Mouse (Mus musculus) MEL (cell line): Measurements from ENCODE around the gene Kcnn3. TPM values are rescaled to one million over a fixed set of nuclear protein-coding genes. Genes with fewer than 3 reads are reported as not detected.

Experiments
- DNase-seq: peaks from one replicate; pipeline ENCODE4 v3.0.0; 2011; ENCODE audit warnings: low read depth, low spot score
- H3K27ac ChIP-seq: 2 replicates; pipeline ENCODE4 v1.5.1; 2012; ENCODE audit warnings: low read depth, mild to moderate bottlenecking, control low read depth, low read length, moderate library complexity; ENCODE audit not compliant: control insufficient read depth
- H3K27me3 ChIP-seq, 2 experiments: fragments of 150-350 bp in 1 of 2; sonication (generic) in 1 of 2; 2 replicates each; pipeline ENCODE4 v1.6.1; 2012; ENCODE audit warnings: low read length in 2 of 2, mild to moderate bottlenecking in 2 of 2, improper control_type of control experiment in 1 of 2, moderate library complexity in 1 of 2; ENCODE audit not compliant: insufficient read depth in 2 of 2, control insufficient read depth in 1 of 2
- H3K36me3 ChIP-seq, 2 experiments: 2 replicates each; pipeline ENCODE4 v1.6.1; 2012 to 2014; ENCODE audit warnings: low read length in 2 of 2, improper control_type of control experiment in 1 of 2, inconsistent platforms in 1 of 2, mild to moderate bottlenecking in 1 of 2; ENCODE audit not compliant: insufficient read depth in 2 of 2, control insufficient read depth in 1 of 2
- H3K4me1 ChIP-seq, 2 experiments: fragments of 150-350 bp in 1 of 2; sonication (generic) in 1 of 2; 2 replicates each; pipeline ENCODE4 v1.6.1; 2012; ENCODE audit warnings: low read length in 2 of 2, improper control_type of control experiment in 1 of 2, mild to moderate bottlenecking in 1 of 2; ENCODE audit not compliant: insufficient read depth in 2 of 2, control insufficient read depth in 1 of 2
- H3K4me3 ChIP-seq, 2 experiments: fragments of 150-350 bp in 1 of 2; sonication (generic) in 1 of 2; 2 replicates each; pipeline ENCODE4 v1.5.1; 2012; ENCODE audit warnings: low read depth in 2 of 2, low read length in 2 of 2, mild to moderate bottlenecking in 2 of 2, moderate library complexity in 2 of 2, control low read depth in 1 of 2, improper control_type of control experiment in 1 of 2; ENCODE audit not compliant: control insufficient read depth in 1 of 2, insufficient read depth in 1 of 2
- H3K79me2 ChIP-seq: 2 replicates; pipeline ENCODE4 v1.6.1; 2012; ENCODE audit warnings: mild to moderate bottlenecking, low read length, moderate library complexity; ENCODE audit not compliant: control insufficient read depth, poor library complexity, insufficient read depth
- H3K9ac ChIP-seq: 2 replicates; pipeline ENCODE4 v1.6.1; 2012; ENCODE audit warnings: low read depth, mild to moderate bottlenecking, control low read depth, low read length, moderate library complexity; ENCODE audit not compliant: control insufficient read depth, poor library complexity, severe bottlenecking
- H3K9me3 ChIP-seq: fragments of 150-350 bp; sonication (generic); replicated peaks from 2 replicates; pipeline ENCODE4 v1.6.1; 2012; ENCODE audit warnings: mild to moderate bottlenecking, low read length, improper control_type of control experiment, moderate library complexity; ENCODE audit not compliant: insufficient read depth
- CHD2 ChIP-seq: IDR thresholded peaks from 2 replicates; pipeline ENCODE4 v1.6.1; 2011; ENCODE audit warnings: low read length, improper control_type of control experiment
- CTCF ChIP-seq, 3 experiments: IDR thresholded peaks in 2 of 3; conservative IDR thresholded peaks in 1 of 3; 2 replicates each; pipeline ENCODE4 v1.5.1; 2011 to 2012; ENCODE audit warnings: low read length in 3 of 3, low read depth in 2 of 3, mild to moderate bottlenecking in 2 of 3, improper control_type of control experiment in 1 of 3, inconsistent platforms in 1 of 3, mixed read lengths in 1 of 3, moderate library complexity in 1 of 3; ENCODE audit not compliant: control insufficient read depth in 1 of 3, insufficient read depth in 1 of 3, poor library complexity in 1 of 3, severe bottlenecking in 1 of 3
- EP300 ChIP-seq, 2 experiments: IDR thresholded peaks; 2 replicates each; pipeline ENCODE4 v1.6.1; 2011; ENCODE audit warnings: improper control_type of control experiment in 2 of 2, low read length in 2 of 2, low read depth in 1 of 2, mild to moderate bottlenecking in 1 of 2
- ETS1 ChIP-seq: IDR thresholded peaks from 2 replicates; pipeline ENCODE4 v1.6.1; 2012; ENCODE audit warnings: low read depth, mild to moderate bottlenecking, inconsistent platforms, low read length, improper control_type of control experiment, moderate library complexity
- GATA1 ChIP-seq: IDR thresholded peaks from 2 replicates; pipeline ENCODE4 v1.6.1; 2011; ENCODE audit warnings: low read depth, low read length, improper control_type of control experiment
- HCFC1 ChIP-seq: IDR thresholded peaks from 2 replicates; pipeline ENCODE4 v1.6.1; 2012; ENCODE audit warnings: low read depth, mild to moderate bottlenecking, inconsistent platforms, low read length, improper control_type of control experiment, moderate library complexity
- KAT2A ChIP-seq: conservative IDR thresholded peaks from 2 replicates; pipeline ENCODE4 v1.6.1; 2012; ENCODE audit warnings: low read depth, low read length, improper control_type of control experiment, inconsistent platforms
- MAFK ChIP-seq: IDR thresholded peaks from 2 replicates; pipeline ENCODE4 v1.6.1; 2011; ENCODE audit warnings: low read depth, mild to moderate bottlenecking, low read length, improper control_type of control experiment, borderline replicate concordance
- MAX ChIP-seq: IDR thresholded peaks from 2 replicates; pipeline ENCODE4 v1.6.1; 2011; ENCODE audit warnings: low read length, improper control_type of control experiment
- MAZ ChIP-seq: IDR thresholded peaks from 2 replicates; pipeline ENCODE4 v1.6.1; 2012; ENCODE audit warnings: low read depth, mild to moderate bottlenecking, inconsistent platforms, low read length, improper control_type of control experiment
- MXI1 ChIP-seq: IDR thresholded peaks from 2 replicates; pipeline ENCODE4 v1.6.1; 2011; ENCODE audit warnings: mild to moderate bottlenecking, low read depth, low read length, improper control_type of control experiment
- MYC ChIP-seq: IDR thresholded peaks from 2 replicates; pipeline ENCODE4 v1.6.1; 2011; ENCODE audit warnings: low read depth, mild to moderate bottlenecking, low read length, improper control_type of control experiment, moderate library complexity
- NELFE ChIP-seq: IDR thresholded peaks from 2 replicates; pipeline ENCODE4 v1.6.1; 2011; ENCODE audit warnings: low read depth, low read length, improper control_type of control experiment
- NRF1 ChIP-seq: IDR thresholded peaks from 2 replicates; pipeline ENCODE4 v1.6.1; 2014; ENCODE audit warnings: low read depth, mild to moderate bottlenecking, inconsistent platforms, low read length, improper control_type of control experiment, moderate library complexity; ENCODE audit not compliant: poor library complexity, insufficient read depth, severe bottlenecking
- POLR2A ChIP-seq, 2 experiments: IDR thresholded peaks; 2 replicates each; pipeline ENCODE4 v1.6.1; 2011 to 2012; ENCODE audit warnings: low read length in 2 of 2, mild to moderate bottlenecking in 2 of 2, control low read depth in 1 of 2, improper control_type of control experiment in 1 of 2, low read depth in 1 of 2, moderate library complexity in 1 of 2; ENCODE audit not compliant: control insufficient read depth in 1 of 2, insufficient read depth in 1 of 2, poor library complexity in 1 of 2
- POLR2AphosphoS5 ChIP-seq: IDR thresholded peaks from 2 replicates; pipeline ENCODE4 v1.6.1; 2012; ENCODE audit warnings: low read depth, borderline replicate concordance, mild to moderate bottlenecking, inconsistent platforms, low read length, moderate library complexity, mixed read lengths
- SIN3A ChIP-seq: IDR thresholded peaks from 2 replicates; pipeline ENCODE4 v1.6.1; 2012; ENCODE audit warnings: low read length, improper control_type of control experiment, inconsistent platforms
- SMC3 ChIP-seq: IDR thresholded peaks from 2 replicates; pipeline ENCODE4 v1.6.1; 2011; ENCODE audit warnings: low read depth, low read length, improper control_type of control experiment
- TAL1 ChIP-seq: IDR thresholded peaks from 2 replicates; pipeline ENCODE4 v1.6.1; 2012; ENCODE audit warnings: mild to moderate bottlenecking, inconsistent platforms, low read length, moderate library complexity, mixed read lengths
- TBP ChIP-seq: IDR thresholded peaks from 2 replicates; pipeline ENCODE4 v1.8.0; 2011; ENCODE audit warnings: low read depth, low read length, improper control_type of control experiment
- ZKSCAN1 ChIP-seq: IDR thresholded peaks from 2 replicates; pipeline ENCODE4 v1.6.1; 2012; ENCODE audit warnings: low read depth, mild to moderate bottlenecking, inconsistent platforms, low read length, improper control_type of control experiment, moderate library complexity
- ZMIZ1 ChIP-seq: IDR thresholded peaks from 2 replicates; pipeline ENCODE4 v1.6.1; 2012; ENCODE audit warnings: low read depth, mild to moderate bottlenecking, inconsistent platforms, low read length, improper control_type of control experiment, moderate library complexity
- polyA plus RNA-seq, 2 experiments: library from polyadenylated mRNA; stranded (reverse) in 1 of 2; unstranded in 1 of 2; fragments of >175 nt in 1 of 2; fragments of >200 nt in 1 of 2; gene quantifications; 2 replicates each; pipeline versions ENCODE4 v1.2.1 to v1.2.4; 2012; ENCODE audit warnings: low replicate concordance in 2 of 2, low read depth in 1 of 2; ENCODE audit not compliant: insufficient read length in 2 of 2, insufficient read depth in 1 of 2, missing spikeins in 1 of 2
- total RNA-seq: library from RNA; depleted of rRNA; stranded (reverse); fragments of 300-350 nt; gene quantifications from 2 replicates; pipeline ENCODE4 v1.2.3, GENCODE M21; 2012

Gene Kcnn3
- total and polyA plus RNA-seq, 3 experiments: 0.04 TPM; not detected in 2

DNA sequence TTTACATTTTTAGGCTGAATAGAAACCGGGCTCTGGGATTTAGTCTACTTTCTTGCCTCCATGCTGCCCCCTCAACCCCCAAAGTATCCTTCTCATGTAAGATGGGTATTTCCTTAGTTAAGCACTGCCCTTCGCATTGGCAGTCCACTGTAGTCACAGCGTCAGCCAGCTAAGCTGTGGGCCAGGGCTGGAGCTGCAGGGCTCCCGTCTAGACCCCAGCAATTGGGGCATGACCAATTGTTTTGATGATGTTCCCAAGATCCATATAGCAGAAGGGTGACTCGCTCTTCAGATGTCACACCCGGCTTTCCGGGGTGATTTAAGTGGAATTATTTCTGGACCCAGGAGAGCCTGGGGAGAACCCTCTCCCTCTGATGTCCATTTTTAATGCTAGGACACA lies 129.9 kb downstream of the Kcnn3 start:
- Histone ChIP-seq H3K27ac (no peak overlapping the region), H3K4me1 (no peaks in the 10 kb centered on the region), H3K79me2 (no peaks in the 10 kb centered on the region), H3K4me3 (no peak overlapping the region), H3K27me3 (peaks cover 21 to 38% of the 10 kb centered on the region in 2 experiments), H3K9me3 (no peaks in the 10 kb centered on the region), H3K9ac (no peak overlapping the region), H3K36me3 (no peaks in the 10 kb centered on the region)
- DNase-seq: no peak
- no peak for TF ChIP-seq MAFK
- no peak for TF ChIP-seq ZMIZ1
- no peak for TF ChIP-seq TAL1
- TF ChIP-seq MXI1: no peak
- no peak for TF ChIP-seq CHD2
- TF ChIP-seq EP300 (IDR thresholded peaks at IDR 0.05; ENCODE audit: low read depth in 1 of 2, low read length in 2 of 2): no peak
- no peak for TF ChIP-seq SMC3
- no peak for TF ChIP-seq ETS1
- TF ChIP-seq SIN3A: no peak
- TF ChIP-seq CTCF (IDR thresholded peaks at IDR 0.05 in 2 of 3, conservative IDR thresholded peaks at IDR 0.05 in 1 of 3; ENCODE audit: control insufficient read depth in 1 of 3, insufficient read depth in 1 of 3, low read depth in 2 of 3, low read length in 3 of 3, poor library complexity in 1 of 3, severe bottlenecking in 1 of 3): no peak

- H3K4me1 ChIP-seq: no peaks in the 10 kb centered on the region
- DNase-seq: no peak
- H3K79me2 ChIP-seq: no peaks in the 10 kb centered on the region
- no peak overlapping the region for H3K4me3 ChIP-seq
- H3K27me3 ChIP-seq: peaks cover 35 to 37% of the 10 kb centered on the region in 2 experiments
- no peak overlapping the region for H3K9ac ChIP-seq
- H3K9me3 ChIP-seq: no peaks in the 10 kb centered on the region
- TF ChIP-seq TBP (no peak), NRF1 (no peak), MAZ (no peak), ETS1 (no peak), MYC (no peak)
- no peak overlapping the region for H3K27ac ChIP-seq
- H3K36me3 ChIP-seq: no peaks in the 10 kb centered on the region
Measured at GRCm38 (mm10) chr3:89653231-89653954, 133.4 kb downstream of the Kcnn3 start.

DNA sequence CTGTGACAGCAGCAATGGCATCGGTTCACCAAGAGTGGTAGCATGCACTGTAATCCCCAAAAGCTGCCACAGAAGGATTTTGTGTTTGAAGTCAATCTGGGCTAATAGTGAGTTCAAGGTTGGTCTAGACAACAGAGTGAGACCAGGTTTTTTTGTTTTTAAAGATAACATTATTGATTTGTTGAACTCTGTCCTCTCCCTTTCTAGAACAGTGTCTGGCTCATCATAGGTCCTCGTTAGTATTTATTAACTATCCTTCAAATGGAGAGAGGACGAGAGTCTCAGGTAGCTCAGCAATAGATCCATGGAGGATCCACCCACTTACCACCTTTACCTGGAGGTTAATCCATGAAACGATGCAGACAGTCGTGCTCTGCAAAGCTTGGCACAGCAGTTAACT lies 137.1 kb downstream of the Kcnn3 start:
- DNase-seq: no peak
- Histone ChIP-seq H3K9ac (no peak overlapping the region), H3K79me2 (no peaks in the 10 kb centered on the region), H3K36me3 (no peaks in the 10 kb centered on the region), H3K4me1 (no peaks in the 10 kb centered on the region), H3K9me3 (no peaks in the 10 kb centered on the region), H3K27me3 (peaks cover 32 to 39% of the 10 kb centered on the region in 2 experiments), H3K27ac (no peak overlapping the region), H3K4me3 (no peak overlapping the region)
- TF ChIP-seq TAL1 (no peak), POLR2AphosphoS5 (no peak), HCFC1 (no peak), MAX (no peak), ZKSCAN1 (no peak), SIN3A (no peak), NELFE (no peak), MAFK (no peak), GATA1 (no peak), POLR2A (IDR thresholded peaks at IDR 0.05; ENCODE audit: control insufficient read depth in 1 of 2, insufficient read depth in 1 of 2, low read depth in 1 of 2, low read length in 2 of 2, poor library complexity in 1 of 2) (no peak), CTCF (IDR thresholded peaks at IDR 0.05 in 2 of 3, conservative IDR thresholded peaks at IDR 0.05 in 1 of 3; ENCODE audit: control insufficient read depth in 1 of 3, insufficient read depth in 1 of 3, low read depth in 2 of 3, low read length in 3 of 3, poor library complexity in 1 of 3, severe bottlenecking in 1 of 3) (no peak), KAT2A (no peak)
